Mouse (Mus musculus) testis, adult 2 months (tissue): Measurements from ENCODE around the gene Sf1. TPM values are rescaled to one million over a fixed set of nuclear protein-coding genes. Genes with fewer than 3 reads are reported as not detected.

Source experiments
- H3K27ac ChIP-seq: fragments of 200-500 bp; 2 replicates; pipeline ENCODE4 v1.5.1; 2012; ENCODE audit warnings: low read depth, low read length; ENCODE audit not compliant: control insufficient read depth, insufficient read depth
- H3K27me3 ChIP-seq: fragments of 200-500 bp; 2 replicates; pipeline ENCODE4 v1.6.1; 2012; ENCODE audit warnings: mild to moderate bottlenecking, low read length, moderate library complexity; ENCODE audit not compliant: control insufficient read depth, insufficient read depth
- H3K36me3 ChIP-seq: fragments of 200-500 bp; 2 replicates; pipeline ENCODE4 v1.6.1; 2012; ENCODE audit warnings: mild to moderate bottlenecking, low read length; ENCODE audit not compliant: control insufficient read depth, insufficient read depth
- H3K4me1 ChIP-seq: fragments of 200-500 bp; 2 replicates; pipeline ENCODE4 v1.6.1; 2012; ENCODE audit warnings: low read length; ENCODE audit not compliant: control insufficient read depth, insufficient read depth
- H3K4me3 ChIP-seq: fragments of 200-500 bp; 2 replicates; pipeline ENCODE4 v1.5.1; 2012; ENCODE audit warnings: low read depth, mild to moderate bottlenecking, low read length, moderate library complexity, mixed read lengths; ENCODE audit not compliant: control insufficient read depth
- CTCF ChIP-seq: fragments of 200-500 bp; IDR thresholded peaks from 2 replicates; pipeline ENCODE4 v1.5.1; 2012; ENCODE audit warnings: low read depth, mild to moderate bottlenecking, inconsistent platforms, low read length, moderate library complexity; ENCODE audit not compliant: control insufficient read depth, insufficient read depth, insufficient replicate concordance
- POLR2A ChIP-seq: fragments of 200-500 bp; IDR thresholded peaks from 2 replicates; pipeline ENCODE4 v1.6.1; 2012; ENCODE audit warnings: low read depth, mild to moderate bottlenecking, inconsistent platforms, low read length, moderate library complexity; ENCODE audit not compliant: control insufficient read depth
- polyA plus RNA-seq: library from polyadenylated mRNA; depleted of rRNA; stranded (reverse); fragments of >200 nt; gene quantifications from 2 replicates; pipeline ENCODE4 v1.2.3, GENCODE M21; 2012; rRNA removed

Sf1 gene
- 167 and 174 TPM in 2 replicates for polyA plus RNA-seq

DNA sequence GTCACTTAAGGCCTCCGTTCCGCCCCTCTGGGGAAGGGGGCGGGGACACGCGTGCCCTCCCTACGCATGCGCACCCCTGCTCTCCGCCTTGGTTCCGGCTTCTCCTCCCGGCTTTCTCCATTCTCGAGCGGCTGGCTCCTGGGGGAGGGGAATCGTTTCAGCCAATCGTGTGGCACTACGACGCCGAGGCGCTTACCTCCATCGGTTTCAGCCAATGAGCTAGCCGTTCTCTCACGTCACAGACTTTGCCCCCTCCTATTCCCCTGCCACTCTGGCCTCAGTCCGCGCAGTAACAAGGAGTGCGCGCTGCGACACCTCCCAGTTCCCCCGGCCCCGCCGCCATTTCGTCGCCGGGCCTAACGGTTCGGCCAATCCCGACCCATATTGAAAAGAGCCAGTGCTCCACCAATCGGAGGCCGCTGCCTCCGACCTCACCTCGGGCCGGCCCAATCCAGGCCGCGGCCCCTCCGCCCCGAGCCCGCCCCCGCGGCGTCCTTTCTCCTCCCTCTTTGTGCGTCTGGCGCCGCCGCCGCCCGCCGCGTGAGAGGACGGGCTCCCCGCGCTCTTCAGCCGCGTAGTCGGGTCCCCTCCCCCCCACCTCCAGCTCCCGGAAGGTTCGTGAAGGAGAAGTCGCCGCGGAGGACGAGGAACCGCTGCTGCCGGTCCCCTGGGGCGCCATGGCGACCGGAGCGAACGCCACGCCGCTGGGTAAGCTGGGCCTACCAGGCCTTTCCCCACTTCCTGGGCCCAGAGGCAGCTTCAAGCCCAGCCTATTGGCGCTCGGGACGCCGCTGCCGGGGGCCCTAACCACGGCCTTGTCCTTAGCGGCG, at the start of gene Sf1:
Sf1 (plus strand) TSS at position 280 of the 830 bp plus-strand sequence.
- H3K4me1 ChIP-seq, result no peaks in the 10 kb centered on the region
- no peaks in the 10 kb centered on the region for H3K27me3 ChIP-seq
- peak within 1 kb of the TSS; percentile 97 for H3K27ac ChIP-seq
- TF ChIP-seq POLR2A, result peak; percentile 83
- TF ChIP-seq CTCF, result no peak
- H3K36me3 ChIP-seq, result peaks cover 5% of the 10 kb centered on the region
- H3K4me3 ChIP-seq, result peak within 1 kb of the TSS; percentile 90

DNA sequence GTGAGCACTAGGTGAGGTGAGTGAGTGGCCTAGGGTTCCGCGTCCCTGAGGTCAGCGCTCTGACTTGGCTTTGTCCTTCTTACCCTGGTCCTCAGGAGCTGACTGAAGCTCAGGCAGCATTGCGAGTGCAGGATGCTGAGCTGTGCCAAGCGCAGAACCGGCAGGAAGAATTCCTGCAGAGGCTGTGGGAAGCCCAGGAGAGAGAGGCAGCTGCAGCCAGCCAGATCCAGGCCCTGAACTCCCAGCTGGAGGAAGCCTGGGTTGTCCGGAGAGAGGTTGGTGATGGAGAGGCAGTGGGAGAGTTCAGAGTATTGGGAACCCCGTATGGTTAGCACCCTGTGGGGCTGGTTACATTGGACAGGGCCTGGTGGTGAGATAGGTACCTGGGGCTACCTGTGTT, 49.7 kb upstream of the Sf1 start:
- no peaks in the 10 kb centered on the region; the same call in 1 of the 2 replicates for H3K36me3 ChIP-seq
- H3K27me3 ChIP-seq, result no peaks in the 10 kb centered on the region
- TF ChIP-seq POLR2A, result no peak
- no peak for TF ChIP-seq CTCF
- no peak overlapping the region for H3K4me3 ChIP-seq
- no peak overlapping the region for H3K27ac ChIP-seq
- no peaks in the 10 kb centered on the region for H3K4me1 ChIP-seq

GRCm38 (mm10) chr19:6314513-6314912, 49.0 kb upstream of the Sf1 start:
- no peak for TF ChIP-seq POLR2A
- no peak for TF ChIP-seq CTCF
- Histone ChIP-seq H3K27me3 (no peaks in the 10 kb centered on the region), H3K4me3 (no peak overlapping the region), H3K4me1 (no peaks in the 10 kb centered on the region), H3K27ac (no peak overlapping the region), H3K36me3 (no peaks in the 10 kb centered on the region; the same call in 1 of the 2 replicates)

- H3K4me1 ChIP-seq, result no peaks in the 10 kb centered on the region
- H3K36me3 ChIP-seq, result no peaks in the 10 kb centered on the region; the same call in 1 of the 2 replicates
- no peak overlapping the region for H3K27ac ChIP-seq
Observed at GRCm38 (mm10) chr19:6315573-6315972, 47.9 kb upstream of the Sf1 start.

DNA sequence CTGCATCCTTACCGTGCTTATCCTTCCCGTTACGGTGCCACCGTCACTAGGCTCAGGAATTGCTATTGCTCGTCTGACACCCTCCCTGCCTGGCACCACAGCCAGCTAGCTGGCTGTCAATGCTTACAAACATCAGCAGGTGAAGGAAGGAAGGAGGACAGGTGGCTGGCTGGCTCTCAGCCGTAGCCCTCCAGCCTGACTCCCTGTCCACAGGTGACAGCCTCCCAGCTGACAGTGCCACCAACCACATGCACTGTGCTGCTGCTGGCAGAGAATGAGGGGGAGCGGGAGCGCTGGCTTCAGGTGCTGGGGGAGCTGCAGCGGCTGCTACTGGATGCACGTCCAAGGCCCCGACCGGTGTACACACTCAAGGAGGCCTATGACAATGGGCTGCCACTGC, 45.3 kb upstream of the Sf1 start:
- TF ChIP-seq POLR2A, result no peak
- no peak for TF ChIP-seq CTCF
- Histone ChIP-seq H3K36me3 (no peaks in the 10 kb centered on the region; the same call in 1 of the 2 replicates), H3K27ac (no peak overlapping the region), H3K4me1 (peaks cover 7% of the 10 kb centered on the region), H3K27me3 (no peaks in the 10 kb centered on the region), H3K4me3 (no peak overlapping the region)

More at GRCm38 (mm10) chr19:6315573-6315972, 47.9 kb upstream of the Sf1 start:
- no peak for TF ChIP-seq CTCF
- TF ChIP-seq POLR2A, result no peak
- Histone ChIP-seq H3K27me3 (no peaks in the 10 kb centered on the region), H3K4me3 (no peak overlapping the region)

DNA sequence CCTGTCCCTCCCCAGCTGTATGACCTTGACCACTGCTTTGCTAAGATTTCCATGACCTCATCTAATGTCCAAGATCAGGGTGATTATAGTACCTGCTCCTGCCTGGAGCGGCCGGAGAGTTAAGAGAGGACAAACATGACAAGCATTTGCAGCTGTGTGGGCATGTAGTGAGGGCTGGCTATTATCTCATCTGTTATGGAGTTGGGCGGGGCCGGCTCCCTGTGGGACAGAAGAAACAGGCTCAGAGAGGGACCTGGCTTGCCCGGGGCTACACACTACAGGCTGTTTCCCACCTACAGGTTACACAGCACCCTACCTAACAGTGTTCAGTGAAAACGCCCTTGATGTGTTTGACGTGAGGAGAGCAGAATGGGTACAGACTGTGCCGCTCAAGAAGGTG, 42.1 kb upstream of the Sf1 start:
- no peak overlapping the region for H3K4me3 ChIP-seq

GRCm38 (mm10) chr19:6321786-6322621, 41.5 kb upstream of the Sf1 start:
- H3K4me1 ChIP-seq, result peaks cover 7% of the 10 kb centered on the region
- no peaks in the 10 kb centered on the region; the same call in 1 of the 2 replicates for H3K36me3 ChIP-seq
- TF ChIP-seq POLR2A, result no peak
- no peak for TF ChIP-seq CTCF
- H3K4me3 ChIP-seq, result no peak overlapping the region
- no peak overlapping the region for H3K27ac ChIP-seq
- H3K27me3 ChIP-seq, result no peaks in the 10 kb centered on the region

More for the DNA sequence above, 42.1 kb upstream of the Sf1 start:
- Histone ChIP-seq H3K4me1 (peaks cover 7% of the 10 kb centered on the region), H3K36me3 (no peaks in the 10 kb centered on the region; the same call in 1 of the 2 replicates), H3K27ac (no peak overlapping the region), H3K27me3 (no peaks in the 10 kb centered on the region)
- no peak for TF ChIP-seq POLR2A
- TF ChIP-seq CTCF, result no peak
